Mouse (Mus musculus) left cerebral cortex, postnatal 36 days (tissue): Measurements from ENCODE around the gene Sppl2b. TPM values are rescaled to one million over a fixed set of nuclear protein-coding genes. Genes with fewer than 3 reads are reported as not detected.
"Not testable (repeated sequence)": the region's sequence is repeated elsewhere in the genome, so short reads cannot be mapped to it uniquely, and the experiment has no call there.

Experiments
- DNase-seq, 2 experiments: peaks; one replicate each; pipeline ENCODE4 v3.0.0; 2021 to 2022; ENCODE audit warnings: low spot score in 2 of 2, mixed read lengths in 1 of 2
- intact Hi-C: fragments of 180-260 bp; cut with DNase I; formaldehyde crosslinking; loops from one replicate; pipeline ENCODE4 v1.15.1; 2025
- total RNA-seq, 2 experiments: library from RNA; stranded (reverse); gene quantifications; 2 replicates each; pipeline ENCODE4 v1.2.3; 2021

Sppl2b gene
- total RNA-seq = 10 to 100 TPM; 53.2 to 66.1 TPM

- peak; percentile 96 to 98 for DNase-seq
- intact Hi-C loops = no loop called here
These were observed at the start of gene Sppl2b, which contains the start of gene Lsm7 for GRCm38 (mm10) chr10:80854913-80855748. Sppl2b (plus strand) TSS chr10:80855275. Lsm7 (minus strand) TSS chr10:80855209.

- DNase-seq = no peak
- intact Hi-C loops = loop anchor here (5.0 kb wide), 1 partner anchor 48 kb away; the partner anchor contains the start of gene Dot1l
These were observed 49.8 kb upstream of the Sppl2b start for GRCm38 (mm10) chr10:80805322-80805721.

GRCm38 (mm10) chr10:80805925-80806324 is 49.1 kb upstream of the Sppl2b start:
- DNase-seq = peak; percentile 69 to 73
- intact Hi-C loops = loop anchor here (5.0 kb wide), 1 partner anchor 49 kb away; the partner anchor contains the start of gene Dot1l

- intact Hi-C loops = loop anchor here (5.0 kb wide), 1 partner anchor 49 kb away; the partner anchor contains the start of gene Dot1l
- peak in 1 of 2 experiments; percentile 33 for DNase-seq
These were observed 48.6 kb upstream of the Sppl2b start for GRCm38 (mm10) chr10:80806341-80807056.

- intact Hi-C loops = loop anchor here (5.0 kb wide), 1 partner anchor 50 kb away; the partner anchor contains the start of gene Dot1l
- DNase-seq = peak; percentile 91 to 93
These were observed 47.9 kb upstream of the Sppl2b start for GRCm38 (mm10) chr10:80807057-80807627.

GRCm38 (mm10) chr10:80808099-80808984 is 46.7 kb upstream of the Sppl2b start:
- intact Hi-C loops = loop anchor here (5.0 kb wide), 1 partner anchor 51 kb away; the partner anchor contains the start of gene Dot1l

GRCm38 (mm10) chr10:80808985-80809632 is 46.0 kb upstream of the Sppl2b start:
- peak in 1 of 2 experiments; percentile 55 for DNase-seq
- intact Hi-C loops = loop anchor here (5.0 kb wide), 1 partner anchor 52 kb away; the partner anchor contains the start of gene Dot1l

More at GRCm38 (mm10) chr10:80808099-80808984, 46.7 kb upstream of the Sppl2b start:
- DNase-seq = peak in 1 of 2 experiments; percentile 47

GRCm38 (mm10) chr10:80810084-80810483 is 45.0 kb upstream of the Sppl2b start:
- intact Hi-C loops = no loop called here
- DNase-seq = no peak

GRCm38 (mm10) chr10:80812391-80813041 is 42.6 kb upstream of the Sppl2b start:
- intact Hi-C loops = no loop called here

GRCm38 (mm10) chr10:80813366-80813765 is 41.7 kb upstream of the Sppl2b start, which contains the start of gene Jsrp1:
Jsrp1 (minus strand) TSS chr10:80813498.
- intact Hi-C loops = no loop called here
- no peak for DNase-seq

More at GRCm38 (mm10) chr10:80812391-80813041, 42.6 kb upstream of the Sppl2b start:
- DNase-seq = no peak

GRCm38 (mm10) chr10:80814800-80815199 is 40.3 kb upstream of the Sppl2b start:
- intact Hi-C loops = no loop called here
- DNase-seq = no peak

- intact Hi-C loops, DNase-seq: not testable (repeated sequence)
These were observed 38.8 kb upstream of the Sppl2b start for GRCm38 (mm10) chr10:80816303-80816702.

GRCm38 (mm10) chr10:80817164-80817563 is 37.9 kb upstream of the Sppl2b start:
- intact Hi-C loops = no loop called here
- no peak for DNase-seq

GRCm38 (mm10) chr10:80817955-80818354 is 37.1 kb upstream of the Sppl2b start:
- DNase-seq = not testable (repeated sequence)
- intact Hi-C loops = loop anchor here (2.0 kb wide), 1 partner anchor 61 kb away; no protein-coding TSS in a partner anchor

GRCm38 (mm10) chr10:80818599-80819281 is 36.3 kb upstream of the Sppl2b start:
- intact Hi-C loops = loop anchor here (2.0 kb wide), 1 partner anchor 60 kb away; no protein-coding TSS in a partner anchor
- no peak for DNase-seq

GRCm38 (mm10) chr10:80819406-80819805 is 35.7 kb upstream of the Sppl2b start:
- DNase-seq = no peak
- intact Hi-C loops = loop anchor here (2.0 kb wide), 1 partner anchor 59 kb away; no protein-coding TSS in a partner anchor

- DNase-seq = no peak
- intact Hi-C loops = loop anchor here (10.0 kb wide), 1 partner anchor 173 kb away; no protein-coding TSS in a partner anchor
These were observed 33.1 kb upstream of the Sppl2b start for GRCm38 (mm10) chr10:80821991-80822390.
